Mouse (Mus musculus): ENCODE measurements around the gene Gm4353.

DNA sequence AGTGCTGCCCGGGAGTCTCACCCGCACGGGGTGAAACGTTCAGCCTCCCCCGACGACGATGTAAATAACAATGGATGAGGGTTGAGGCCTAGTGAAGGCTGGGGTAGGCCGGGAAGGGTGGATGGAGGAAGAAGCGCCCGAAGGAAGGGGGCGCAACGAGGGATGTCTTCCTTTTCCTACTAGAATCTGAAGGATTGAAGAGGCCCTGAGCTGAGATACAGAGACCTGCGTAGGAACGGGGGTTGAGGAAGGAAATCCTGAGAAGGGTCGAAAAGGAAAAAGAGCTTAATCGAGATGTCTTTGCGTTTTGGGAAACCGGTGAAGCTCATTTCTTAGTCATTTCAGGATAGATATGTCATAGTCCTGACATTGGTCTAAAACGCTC lies 9.0 kb upstream of the Gm4353 start:
- TF ChIP-seq CTCF (conservative IDR thresholded peaks at IDR 0.05; ENCODE audit: low read length) (no peak), POU5F1 (IDR thresholded peaks at IDR 0.05; ENCODE audit: borderline replicate concordance, low read length) (no peak), NANOG (IDR thresholded peaks at IDR 0.05; ENCODE audit: borderline replicate concordance, low read length) (no peak)
